Mouse (Mus musculus) hindbrain, embryonic 12.5 days (tissue): ENCODE data around the gene Atxn1l. TPM values are rescaled to one million over a fixed set of nuclear protein-coding genes. Genes with fewer than 3 reads are reported as not detected.
A peak's percentile ranks its signal among the peaks of the same experiment; 100 is the strongest.

Source experiments
- ATAC-seq: fragments of 200-750 bp; cut with Nextera tagmentation; 2 replicates; pipeline ENCODE4 v1.8.0; 2017; ENCODE audit warnings: moderate TSS enrichment; ENCODE audit not compliant: low FRiP score
- H3K27ac ChIP-seq: fragments of 300-500 bp; sonication (generic); 2 replicates; pipeline ENCODE4 v1.5.1; 2016; ENCODE audit warnings: mild to moderate bottlenecking
- H3K27me3 ChIP-seq: fragments of 300-500 bp; sonication (generic); 2 replicates; pipeline ENCODE4 v1.6.1; 2016; ENCODE audit warnings: mild to moderate bottlenecking
- H3K36me3 ChIP-seq: fragments of 300-500 bp; sonication (generic); 2 replicates; pipeline ENCODE4 v1.6.1; 2016; ENCODE audit warnings: mild to moderate bottlenecking
- H3K4me1 ChIP-seq: fragments of 300-500 bp; sonication (generic); 2 replicates; pipeline ENCODE4 v1.6.1; 2016
- H3K4me2 ChIP-seq: fragments of 300-500 bp; sonication (generic); replicated peaks from 2 replicates; pipeline ENCODE4 v1.6.1; 2016; ENCODE audit warnings: mild to moderate bottlenecking
- H3K4me3 ChIP-seq: fragments of 300-500 bp; sonication (generic); 2 replicates; pipeline ENCODE4 v1.5.1; 2016; ENCODE audit warnings: mild to moderate bottlenecking
- H3K9ac ChIP-seq: fragments of 300-500 bp; sonication (generic); 2 replicates; pipeline ENCODE4 v1.6.1; 2016; ENCODE audit warnings: mild to moderate bottlenecking, moderate library complexity
- H3K9me3 ChIP-seq: fragments of 300-500 bp; sonication (generic); replicated peaks from 2 replicates; pipeline ENCODE4 v1.6.1; 2016; ENCODE audit warnings: mild to moderate bottlenecking
- WGBS: fragments of 180-500 bp; shearing (Covaris S2); methylation state at CpG from one replicate; pipeline ENCODE4 v1.1.7; 2016; 5-methylcytosine and 5-hydroxymethylcytosine counted together
- polyA plus RNA-seq: library from polyadenylated mRNA; unstranded; fragments of >200 nt; fragmentation: Nextera tagmentation; extraction: Ambion mirVana; gene quantifications from 2 replicates; pipeline ENCODE4 v1.2.1, GENCODE M21; 2016

The Atxn1l gene
- polyA plus RNA-seq, 1 experiment from 2014 or later: 8.1 TPM

- ATAC-seq: no peak
- Histone ChIP-seq H3K9ac (peak overlapping the region; percentile 95), H3K27me3 (no peaks in the 10 kb centered on the region), H3K36me3 (no peaks in the 10 kb centered on the region), H3K9me3 (no peaks in the 10 kb centered on the region), H3K4me1 (peaks cover 25% of the 10 kb centered on the region), H3K4me2 (peak overlapping the region; percentile 61), H3K27ac (no peak overlapping the region), H3K4me3 (peak overlapping the region; percentile 93)
- WGBS: 66% methylated on average over 5 of the region's 5 CpGs
Observed at GRCm38 (mm10) chr8:109691769-109692168, 45.8 kb downstream of the Atxn1l start.

DNA sequence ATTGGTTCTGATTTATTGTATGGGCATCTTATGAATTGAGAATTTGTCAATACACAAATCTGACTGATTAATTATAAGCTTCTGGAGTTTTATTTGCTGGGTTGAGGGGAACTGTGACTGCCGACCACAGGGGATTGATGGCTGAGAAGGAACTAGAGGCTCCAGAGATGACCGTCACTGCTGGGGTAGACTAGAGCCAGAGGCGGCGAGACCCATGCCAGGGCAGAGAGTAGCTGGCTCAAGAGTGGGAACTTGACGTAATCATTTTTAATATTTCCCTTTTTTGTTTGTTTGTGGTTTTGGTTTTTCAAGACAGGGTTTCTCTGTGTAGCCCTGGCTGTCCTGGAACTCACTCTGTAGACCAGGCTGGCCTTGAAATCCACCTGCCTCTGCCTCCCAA lies 50.3 kb downstream of the Atxn1l start:
- no peaks in the 10 kb centered on the region for H3K27me3 ChIP-seq
- no peak overlapping the region for H3K4me3 ChIP-seq
- 94% methylated on average over 5 of the region's 5 CpGs for WGBS
- H3K9me3 ChIP-seq: no peaks in the 10 kb centered on the region
- no peak overlapping the region for H3K4me2 ChIP-seq
- peaks cover 19% of the 10 kb centered on the region for H3K4me1 ChIP-seq
- no peak for ATAC-seq
- no peak overlapping the region for H3K9ac ChIP-seq
- H3K36me3 ChIP-seq: peaks cover 9% of the 10 kb centered on the region
- H3K27ac ChIP-seq: no peak overlapping the region

DNA sequence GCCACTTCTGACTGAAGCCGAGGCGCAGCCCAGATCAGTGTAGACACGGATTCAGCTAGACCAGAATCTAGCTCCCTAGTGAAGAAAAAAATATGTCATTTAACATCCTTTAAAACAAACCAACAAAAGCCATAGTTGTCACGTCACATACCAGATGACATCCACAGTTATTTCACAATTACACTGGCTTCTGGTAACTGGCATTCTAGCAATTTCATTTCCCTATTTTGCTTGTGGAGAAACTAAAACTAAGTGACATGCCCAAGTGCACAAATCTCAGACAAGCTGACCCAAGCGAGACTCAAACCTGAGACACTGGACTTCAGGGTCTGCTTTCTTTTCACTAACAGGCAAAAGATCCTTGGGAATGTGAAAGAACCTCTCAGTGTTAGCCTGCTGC lies 55.4 kb downstream of the Atxn1l start:
- Histone ChIP-seq H3K9me3 (no peaks in the 10 kb centered on the region), H3K27ac (no peak overlapping the region), H3K9ac (no peak overlapping the region), H3K4me1 (no peaks in the 10 kb centered on the region), H3K36me3 (peaks cover 56% of the 10 kb centered on the region), H3K4me2 (no peak overlapping the region), H3K27me3 (no peaks in the 10 kb centered on the region), H3K4me3 (no peak overlapping the region)
- 96% methylated on average over 5 of the region's 5 CpGs for WGBS
- no peak for ATAC-seq

DNA sequence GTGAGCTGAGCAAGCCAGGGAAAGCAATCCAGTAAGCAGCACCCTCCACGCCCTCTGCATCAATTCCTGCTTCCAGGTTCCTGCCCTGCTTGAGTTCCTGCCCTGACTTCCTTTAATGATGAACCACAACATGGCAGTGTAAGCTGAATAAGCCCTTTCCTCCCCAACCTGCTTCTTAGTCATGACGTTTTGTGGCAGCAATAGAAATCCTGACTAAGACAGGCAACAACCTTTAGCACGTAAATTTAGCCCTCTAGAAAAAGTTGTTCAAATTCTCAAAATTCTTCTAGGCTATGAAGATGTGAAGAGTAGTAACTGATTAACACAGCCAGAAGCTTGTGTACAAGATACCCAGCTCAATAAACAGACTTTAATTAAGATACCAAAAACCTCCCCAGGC lies 56.0 kb downstream of the Atxn1l start:
- 86% methylated on average over 3 of the region's 3 CpGs for WGBS
- no peak for ATAC-seq
- Histone ChIP-seq H3K9me3 (no peaks in the 10 kb centered on the region), H3K4me3 (no peak overlapping the region), H3K9ac (no peak overlapping the region), H3K27ac (no peak overlapping the region), H3K4me1 (no peaks in the 10 kb centered on the region), H3K36me3 (peaks cover 62% of the 10 kb centered on the region), H3K4me2 (no peak overlapping the region), H3K27me3 (no peaks in the 10 kb centered on the region)

Other genes with a start within 250 kb of the Atxn1l start
- gene Pmfbp1, start 243.7 kb downstream of the Atxn1l start, polyA plus RNA-seq: 2.9 and 3.3 TPM in 2 replicates
- gene Dhx38, start 171.9 kb downstream of the Atxn1l start, polyA plus RNA-seq: 28.8 and 29.4 TPM in 2 replicates
- gene Txnl4b, start 171.8 kb downstream of the Atxn1l start, polyA plus RNA-seq: 24.9 and 25.8 TPM in 2 replicates
- 0.77 and 1.2 TPM in 2 replicates for gene Hp, start 158.6 kb downstream of the Atxn1l start, polyA plus RNA-seq
- 36.5 and 38.8 TPM in 2 replicates for gene Dhodh, start 129.1 kb downstream of the Atxn1l start, polyA plus RNA-seq
- 0.08 and 0.22 TPM in 2 replicates for gene Pkd1l3, start 123.2 kb downstream of the Atxn1l start, polyA plus RNA-seq
- gene Ist1, start 44.5 kb downstream of the Atxn1l start, polyA plus RNA-seq: 185 and 186 TPM in 2 replicates
- 77.0 and 80.2 TPM in 2 replicates for gene Zfp821, start 32.2 kb downstream of the Atxn1l start, polyA plus RNA-seq
- 61.5 and 70.5 TPM in 2 replicates for gene Ap1g1, start 40.8 kb upstream of the Atxn1l start, polyA plus RNA-seq
- 2.7 and 3.5 TPM in 2 replicates for gene Phlpp2, start 130.8 kb upstream of the Atxn1l start, polyA plus RNA-seq
- gene Marveld3, start 224.5 kb upstream of the Atxn1l start, polyA plus RNA-seq: 1.3 and 2.5 TPM in 2 replicates